8 mouse cellular contexts compared by ENCODE assay signal in genomic region chr1:128824235-128824634, GRCm38 (mm10).
DNase-seq lines count a peak whose midpoint lies in the region; ATAC-seq and TF ChIP-seq lines count a peak whose summit lies in the region.

No protein-coding gene starts in this region.

- no peaks in the 10 kb centered on the region for H3K36me3 ChIP-seq in heart, embryonic 12.5 days
- H3K36me3 ChIP-seq in kidney, embryonic 15.5 days: no peaks in the 10 kb centered on the region
- H3K36me3 ChIP-seq in liver, adult 2 months (ENCODE audit: control insufficient read depth, insufficient read depth, low read length): no peaks in the 10 kb centered on the region
- no peaks in the 10 kb centered on the region for H3K36me3 ChIP-seq in splenic B cell, adult 2 months (ENCODE audit: control insufficient read depth, insufficient read depth, low read length, poor library complexity, severe bottlenecking)

- no peak overlapping the region for H3K27ac ChIP-seq in heart, embryonic 12.5 days (ENCODE audit: poor library complexity, severe bottlenecking)
- no peak overlapping the region for H3K27ac ChIP-seq in kidney, embryonic 15.5 days
- H3K27ac ChIP-seq in liver, adult 2 months (replicated peaks; ENCODE audit: insufficient read depth, low read depth, low read length): no peak overlapping the region

- H3K79me2 ChIP-seq in liver, adult 2 months (ENCODE audit: control insufficient read depth, insufficient read depth, low read length): no peaks in the 10 kb centered on the region

- H3K4me1 ChIP-seq in heart, embryonic 12.5 days (replicated peaks): no peaks in the 10 kb centered on the region
- H3K4me1 ChIP-seq in kidney, embryonic 15.5 days: peaks cover 11% of the 10 kb centered on the region; the same call in 1 of the 2 replicates
- peaks cover 16% of the 10 kb centered on the region for H3K4me1 ChIP-seq in liver, adult 2 months (ENCODE audit: control insufficient read depth, insufficient read depth, low read length)

- H3K27me3 ChIP-seq in heart, embryonic 12.5 days (replicated peaks): no peaks in the 10 kb centered on the region
- no peaks in the 10 kb centered on the region for H3K27me3 ChIP-seq in kidney, embryonic 15.5 days
- H3K27me3 ChIP-seq in liver, adult 2 months (ENCODE audit: control insufficient read depth, insufficient read depth, low read length): no peaks in the 10 kb centered on the region
- H3K27me3 ChIP-seq in splenic B cell, adult 2 months (ENCODE audit: control insufficient read depth, insufficient read depth, low read length, poor library complexity, severe bottlenecking): no peaks in the 10 kb centered on the region

- no peak overlapping the region for H3K9ac ChIP-seq in heart, embryonic 12.5 days
- H3K9ac ChIP-seq in kidney, embryonic 15.5 days: no peak overlapping the region
- no peak overlapping the region for H3K9ac ChIP-seq in liver, adult 2 months (ENCODE audit: low read depth, low read length)

- 9% methylated on average over 8 of the region's 8 CpGs for WGBS in heart, embryonic 12.5 days
- 8% methylated on average over 8 of the region's 8 CpGs for WGBS in kidney, embryonic 15.5 days
- 4% methylated on average over 8 of the region's 8 CpGs for WGBS in liver, adult 2 months

- H3K4me3 ChIP-seq in heart, embryonic 12.5 days: no peak overlapping the region
- H3K4me3 ChIP-seq in kidney, embryonic 15.5 days (replicated peaks): no peak overlapping the region
- no peak overlapping the region for H3K4me3 ChIP-seq in liver, adult 2 months (ENCODE audit: insufficient read depth, low read depth, low read length)

- H3K9me3 ChIP-seq in heart, embryonic 12.5 days (replicated peaks): 0 out of 2 replicates have a peak, but pooled peaks cover 6% of the 10 kb centered on the region
- 0 out of 2 replicates have a peak, but pooled peaks cover 5% of the 10 kb centered on the region for H3K9me3 ChIP-seq in kidney, embryonic 15.5 days (replicated peaks)

- no peak overlapping the region for H3K4me2 ChIP-seq in heart, embryonic 12.5 days
- 0 out of 2 replicates have a peak overlapping the region, but pooled peaks have one; percentile 27 for H3K4me2 ChIP-seq in kidney, embryonic 15.5 days

- TF ChIP-seq POLR2A in liver, adult 2 months (IDR thresholded peaks at IDR 0.05; ENCODE audit: extremely low read depth, insufficient read depth, low read length): no peak

- peak; percentile 92 for DNase-seq in heart, adult 11 months
- DNase-seq in cerebellum, postnatal 25 days: peak; percentile 70 to 82
- peak; percentile 76 for DNase-seq in gastrocnemius, postnatal 14 days
- DNase-seq in liver, adult 2 months (ENCODE audit: extremely low read depth, low read depth, low spot score): peak; percentile 58
- peak; percentile 85 for DNase-seq in naive thymus-derived CD4-positive, alpha-beta T cell, adult 2 months (ENCODE audit: low read depth)
- DNase-seq in splenic B cell, adult 2 months (ENCODE audit: low read depth, low spot score): peak; percentile 88

- ATAC-seq in heart, embryonic 12.5 days (ENCODE audit: insufficient number of reproducible peaks, low FRiP score): no peak
- ATAC-seq in kidney, embryonic 15.5 days (replicated peaks; ENCODE audit: low FRiP score): 0 out of 2 replicates have a peak, but pooled peaks have one; percentile 41

- intact Hi-C loops in gastrocnemius, postnatal 14 days (cut with DNase I; ENCODE audit: low total_unique reads): loop anchor here (5.0 kb wide), 1 partner anchor 232 kb away; the partner anchor contains the start of gene Cxcr4

- TF ChIP-seq CTCF in liver, adult 2 months (IDR thresholded peaks at IDR 0.05; ENCODE audit: low read depth, low read length): peak; percentile 72
